Mouse (Mus musculus) cerebellum, adult 2 months (tissue): ENCODE results near the gene Bmper.

Experiments
- CTCF ChIP-seq: fragments of 200-500 bp; IDR thresholded peaks from 2 replicates; pipeline ENCODE4 v1.5.1; 2011; ENCODE audit warnings: low read depth, mild to moderate bottlenecking, control low read depth, low read length, moderate library complexity, borderline replicate concordance; ENCODE audit not compliant: insufficient read depth
- POLR2A ChIP-seq: fragments of 200-500 bp; IDR thresholded peaks from 2 replicates; pipeline ENCODE4 v1.6.1; 2011; ENCODE audit warnings: low read length, control low read depth, borderline replicate concordance; ENCODE audit not compliant: insufficient read depth

DNA sequence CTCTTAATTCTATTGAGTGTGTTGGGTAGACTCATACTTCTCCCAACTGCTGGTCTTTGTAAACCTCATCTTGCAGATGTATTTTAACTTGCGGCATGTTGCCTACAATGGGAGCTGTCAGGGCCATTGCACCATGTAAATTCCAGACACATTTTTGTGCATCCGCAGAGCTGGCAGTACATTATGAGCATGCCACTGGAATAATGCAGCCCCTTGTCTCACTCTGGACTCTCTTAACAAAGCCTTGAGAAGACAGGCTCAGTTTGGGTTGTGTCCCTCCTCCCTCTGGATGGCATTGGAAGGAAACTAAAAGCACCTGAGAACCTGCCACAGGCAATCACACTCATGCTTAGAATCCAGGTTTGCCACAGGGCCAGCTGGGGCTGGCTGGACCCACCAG, 209.8 kb downstream of the Bmper start:
- TF ChIP-seq CTCF (no peak), POLR2A (no peak)
